Mouse (Mus musculus): ENCODE results near the gene 2310046K23Rik.

GRCm38 (mm10) chr3:92486307-92486706 lies 48.0 kb downstream of the 2310046K23Rik start:
- TF ChIP-seq CTCF (IDR thresholded peaks at IDR 0.05; ENCODE audit: control insufficient read depth, insufficient read depth, insufficient read length) (no peak), USF1 (IDR thresholded peaks at IDR 0.05; ENCODE audit: low read depth) (no peak), MAX (IDR thresholded peaks at IDR 0.05) (no peak), MYOD1 (IDR thresholded peaks at IDR 0.05; ENCODE audit: control insufficient read depth, insufficient read length, low read depth) (no peak), CEBPB (IDR thresholded peaks at IDR 0.05; ENCODE audit: low read depth) (no peak), MYOG (IDR thresholded peaks at IDR 0.05; ENCODE audit: control insufficient read depth, extremely low read depth, insufficient read length) (no peak), FOSL1 (IDR thresholded peaks at IDR 0.05; ENCODE audit: insufficient read depth, low read length, poor library complexity, severe bottlenecking) (no peak)

Data from C2C12 (cell line).